Mouse (Mus musculus): Measurements from ENCODE around the gene Kcnmb1.

Gene Kcnmb1

DNA sequence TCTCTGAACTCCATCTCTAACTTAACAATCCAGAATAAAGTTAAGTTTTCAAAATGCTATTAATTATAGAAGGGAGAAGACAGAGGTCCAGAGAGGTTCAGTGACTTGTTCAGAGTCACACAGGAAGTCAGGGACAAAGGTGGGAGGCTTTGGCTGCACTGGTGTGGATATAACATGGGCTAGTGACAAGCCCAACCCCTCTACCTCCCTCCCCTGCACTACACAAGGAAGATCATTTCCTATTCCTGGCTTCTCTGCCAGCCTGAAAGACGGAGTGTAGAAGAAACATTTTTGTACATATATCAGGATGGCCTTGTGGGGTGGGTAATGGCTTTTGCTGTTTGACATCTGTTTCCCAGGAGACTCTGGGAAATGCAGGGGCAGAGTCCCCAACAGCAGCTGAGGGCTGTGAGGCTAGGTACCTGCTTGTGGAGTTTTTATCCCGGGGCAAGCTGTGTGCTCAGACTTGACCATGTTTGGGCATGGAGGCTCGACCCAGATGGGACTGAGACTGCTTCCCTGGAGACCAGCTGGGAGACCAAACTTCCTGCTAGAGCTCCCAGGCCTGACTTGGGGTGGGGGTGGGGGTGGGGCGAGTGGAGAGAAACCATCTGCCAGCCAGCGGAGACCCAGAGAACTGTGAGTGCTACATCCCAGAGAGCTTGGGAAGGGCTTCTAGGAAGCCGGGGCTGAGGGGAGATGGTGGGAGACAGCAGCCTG, at the start of gene Kcnmb1:
Gene Kcnmb1 (plus strand): TSS at position 326 of the 720 bp plus-strand sequence.
- peak; percentile 21 for DNase-seq (ENCODE audit: low read depth, low spot score)

DNA sequence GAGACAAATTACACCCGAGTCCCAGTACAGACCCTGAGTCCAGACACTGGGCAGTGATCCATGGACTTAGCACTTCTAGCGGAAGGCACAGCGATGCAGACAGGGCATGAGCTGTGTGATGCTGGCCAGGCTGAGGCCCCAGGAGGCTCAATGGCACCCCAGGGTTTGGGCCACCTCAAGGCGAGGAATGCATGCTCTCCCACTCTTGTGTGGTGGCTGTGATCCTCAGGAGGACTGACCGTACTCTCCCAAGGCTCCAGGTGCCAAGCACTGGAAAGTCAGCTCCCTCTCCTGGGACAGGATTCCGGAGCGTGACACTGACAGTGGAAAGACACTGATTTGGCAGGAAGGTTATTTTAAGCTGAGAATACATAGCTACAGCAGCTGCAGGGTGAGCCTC, 49.8 kb upstream of the Kcnmb1 start:
- DNase-seq (ENCODE audit: low read depth, low spot score): no peak

DNA sequence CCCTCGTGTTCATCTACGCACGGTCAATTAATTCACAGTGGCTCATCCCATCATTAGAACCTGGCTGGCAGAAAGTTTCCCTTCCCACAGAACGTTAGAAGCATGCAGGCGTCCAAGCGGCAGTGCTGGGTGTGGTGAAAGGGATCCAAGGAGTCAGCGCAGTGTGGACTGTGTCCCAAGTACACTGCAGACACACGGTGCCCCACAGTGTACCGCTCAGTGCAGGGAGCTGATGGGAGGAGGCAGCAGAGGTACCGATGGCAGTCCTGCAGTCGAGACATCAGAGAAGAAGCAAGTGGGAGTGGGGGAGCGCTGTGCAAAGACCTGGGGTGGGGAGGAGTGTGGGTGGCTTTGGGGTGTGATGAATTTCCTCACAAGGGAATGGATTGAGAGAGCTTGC, 48.6 kb upstream of the Kcnmb1 start:
- DNase-seq (ENCODE audit: low read depth, low spot score): no peak

DNA sequence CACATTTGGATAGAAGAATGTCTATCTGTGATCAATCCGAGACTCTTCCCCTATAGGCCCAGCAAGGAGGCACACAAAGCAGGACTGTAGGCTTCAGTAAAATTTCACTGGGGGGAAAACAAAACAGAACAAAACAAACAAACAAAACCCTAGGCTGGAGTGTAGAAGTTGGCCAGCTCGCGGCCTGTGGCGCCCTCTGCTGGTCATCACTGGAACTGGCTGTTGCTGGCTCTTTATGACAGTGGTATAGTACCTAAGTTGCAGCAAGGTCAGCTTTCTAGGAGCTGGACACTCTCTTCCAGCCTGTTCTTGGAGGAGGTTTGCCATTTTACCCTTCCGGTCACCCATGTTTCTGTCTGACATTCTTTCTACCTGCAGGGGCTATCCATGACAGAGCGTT, 45.2 kb upstream of the Kcnmb1 start:
- DNase-seq (ENCODE audit: low read depth, low spot score): peak; percentile 69

DNA sequence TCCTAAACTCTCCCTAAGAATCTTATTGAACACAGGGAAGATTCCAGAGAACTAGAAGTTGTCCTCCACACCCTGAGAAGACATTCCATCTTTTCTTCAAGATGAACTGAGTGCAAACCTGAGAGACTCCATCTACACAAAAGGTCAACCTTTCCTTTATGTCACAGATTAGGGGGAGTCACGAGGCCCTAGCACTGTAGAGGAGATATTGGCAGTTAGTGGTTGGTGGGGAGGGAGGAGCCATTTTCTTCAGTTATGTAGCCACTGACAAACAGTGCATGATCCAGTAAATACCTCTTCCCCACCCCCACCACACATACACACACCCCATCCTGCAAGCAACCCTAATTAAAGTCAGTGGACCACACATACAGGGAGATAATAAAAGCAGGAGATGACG, 44.4 kb upstream of the Kcnmb1 start:
- DNase-seq (ENCODE audit: low read depth, low spot score): no peak

DNA sequence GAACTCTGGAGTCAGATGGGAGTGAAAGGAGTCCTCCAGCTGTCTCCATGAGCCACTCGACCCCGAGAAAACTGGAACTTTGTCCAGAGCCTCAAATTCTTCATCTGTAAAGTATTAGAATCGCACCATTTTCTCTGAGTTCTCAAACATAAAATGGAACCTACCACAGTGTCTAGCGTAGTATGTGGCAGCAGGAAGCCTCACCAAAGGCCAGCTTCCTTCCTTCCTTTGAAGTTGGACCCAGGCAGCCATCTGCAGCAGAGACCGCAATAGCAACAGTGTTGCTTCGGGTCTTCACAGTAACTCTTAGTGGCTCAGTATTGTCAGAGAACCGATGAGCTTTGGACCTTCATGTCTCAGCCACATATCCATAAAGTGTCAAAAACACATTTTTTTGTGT, 43.0 kb upstream of the Kcnmb1 start:
- DNase-seq (ENCODE audit: low read depth, low spot score): no peak

DNA sequence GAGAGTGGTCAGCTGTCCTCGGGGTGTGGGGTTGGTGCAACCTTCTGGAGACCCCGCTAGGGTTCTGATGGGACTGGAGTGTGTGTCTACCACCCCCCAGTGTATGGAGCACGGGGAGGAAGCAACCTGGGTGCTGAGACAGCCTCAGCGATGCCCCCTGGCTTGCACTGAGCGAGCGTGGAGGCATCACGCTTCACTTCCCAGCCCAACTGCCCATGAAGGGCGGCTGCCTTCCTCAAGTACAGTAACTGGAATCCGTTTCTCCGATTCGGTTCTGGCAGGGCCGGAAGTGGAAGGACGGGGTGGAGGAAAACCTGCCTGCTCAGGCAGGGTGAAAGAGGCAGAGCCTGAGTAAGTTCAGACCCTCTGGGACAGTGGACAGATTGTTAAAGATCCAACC, 41.4 kb upstream of the Kcnmb1 start:
- DNase-seq (ENCODE audit: low read depth, low spot score): no peak

DNA sequence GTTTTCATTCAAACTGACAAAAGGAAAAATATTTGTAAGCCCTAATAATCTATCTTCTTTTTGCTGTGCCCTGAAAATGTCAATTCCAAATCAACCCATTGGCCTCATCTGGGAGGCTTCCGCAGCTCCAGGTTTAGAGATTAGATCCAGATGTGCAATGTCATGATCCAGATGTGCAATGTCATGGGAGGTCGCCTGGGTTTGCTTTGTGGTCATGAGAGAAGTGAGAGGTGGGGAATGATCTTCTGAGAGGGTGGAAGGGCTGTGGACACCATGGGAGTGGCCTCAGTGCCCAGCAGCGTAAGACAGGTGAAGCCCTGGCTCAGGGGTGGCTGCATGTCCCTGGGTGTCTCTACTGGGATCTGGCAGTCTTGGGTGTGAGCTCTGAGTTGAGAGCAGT, 39.8 kb upstream of the Kcnmb1 start:
- no peak for DNase-seq (ENCODE audit: low read depth, low spot score)

DNA sequence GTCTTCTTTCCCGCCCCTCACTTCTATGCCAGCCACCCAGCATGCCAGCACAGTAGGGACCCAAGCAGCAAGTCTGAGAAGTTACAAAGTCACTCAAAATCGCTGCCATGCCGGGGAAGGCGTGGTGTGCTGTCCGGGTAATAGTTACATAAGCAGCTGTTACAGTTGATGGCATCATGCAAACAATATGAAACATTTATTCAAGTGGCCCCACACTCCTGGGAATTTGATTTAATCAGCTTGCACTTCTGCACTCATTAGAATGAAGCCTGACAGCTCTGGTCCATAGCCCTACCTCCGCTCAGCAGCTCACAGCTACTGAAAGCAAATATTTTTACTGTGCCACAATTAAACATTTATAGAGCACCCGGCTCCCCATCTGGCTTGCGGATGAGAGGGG, 37.0 kb upstream of the Kcnmb1 start:
- DNase-seq (ENCODE audit: low read depth, low spot score): no peak

DNA sequence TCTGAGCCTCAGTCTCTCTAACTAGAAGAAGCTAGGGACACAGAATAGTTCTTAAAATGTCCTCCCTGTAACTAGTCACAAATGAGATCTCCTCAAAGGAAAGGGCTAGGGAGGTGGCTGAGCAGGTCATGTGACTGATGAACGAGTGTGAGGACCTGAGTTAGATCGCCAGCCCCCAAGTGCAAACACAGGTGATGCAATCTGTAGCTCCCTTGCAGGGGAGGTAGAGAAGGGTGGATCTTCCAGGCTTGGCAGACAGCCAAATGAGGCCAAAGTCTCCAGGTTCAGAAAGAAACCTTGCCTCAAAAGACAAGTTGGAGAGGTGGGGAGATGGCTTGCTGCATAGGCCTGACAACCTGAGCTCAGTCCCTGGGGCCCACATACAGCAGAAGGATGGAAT, 36.3 kb upstream of the Kcnmb1 start:
- no peak for DNase-seq (ENCODE audit: low read depth, low spot score)

DNA sequence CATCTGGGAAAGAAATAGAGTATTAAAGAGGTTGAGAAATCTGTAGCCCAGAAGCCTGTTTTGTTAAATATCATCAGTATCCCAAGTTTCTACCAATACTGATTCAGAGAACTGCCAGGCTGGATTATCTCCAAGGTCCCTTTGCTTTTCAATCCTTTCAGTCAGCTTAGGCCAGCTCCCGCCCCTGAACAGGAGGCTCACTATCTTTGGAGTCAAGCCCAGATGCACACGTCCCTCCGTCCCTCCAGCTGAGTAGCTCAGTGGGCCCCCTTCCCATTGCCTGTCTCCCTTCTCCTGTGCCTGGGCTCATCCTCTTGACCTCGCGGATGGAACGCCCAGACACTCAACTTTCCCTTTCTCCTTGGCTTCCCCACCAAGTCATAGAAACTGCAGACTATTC, 35.5 kb upstream of the Kcnmb1 start:
- no peak for DNase-seq (ENCODE audit: low read depth, low spot score)

DNA sequence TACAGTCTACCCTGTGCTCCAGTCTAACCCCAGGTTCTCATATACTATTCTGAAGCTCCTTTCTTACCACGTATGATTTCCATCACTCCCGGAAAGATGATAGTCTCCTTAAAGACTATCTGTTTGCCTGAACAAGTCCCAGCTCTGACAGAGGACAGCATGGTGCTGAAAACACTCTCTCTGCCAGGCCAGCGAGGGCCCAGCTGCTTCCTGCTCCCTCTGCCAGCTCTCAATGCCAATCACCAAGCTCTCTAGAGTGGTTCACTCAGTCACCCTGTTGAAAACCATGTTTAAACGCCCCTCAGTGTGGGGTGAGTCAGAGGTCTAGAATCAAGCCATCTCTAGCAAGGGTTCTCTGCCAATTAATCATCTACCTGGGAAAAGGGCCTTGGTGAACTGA, 35.0 kb upstream of the Kcnmb1 start:
- no peak for DNase-seq (ENCODE audit: low read depth, low spot score)

DNA sequence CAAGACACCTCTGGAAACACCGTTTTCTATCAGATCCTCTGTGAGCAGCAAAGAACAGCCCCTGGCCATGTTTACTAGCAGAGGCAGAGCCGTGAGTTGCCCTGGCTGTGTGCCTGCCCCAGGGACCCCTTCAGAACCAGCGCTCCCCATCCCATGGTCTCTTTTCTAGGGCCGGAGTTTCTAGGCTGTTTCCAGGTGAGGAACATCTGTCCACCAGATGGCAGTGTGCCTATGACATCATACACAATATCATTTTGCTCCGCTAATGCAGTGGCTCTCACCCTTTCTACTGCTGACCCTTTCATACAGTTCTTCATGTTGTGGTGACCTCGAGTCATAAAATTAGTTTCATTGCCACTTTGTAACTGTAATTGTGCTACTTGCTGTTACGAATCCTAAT, 34.2 kb upstream of the Kcnmb1 start:
- peak; percentile 74 for DNase-seq (ENCODE audit: low read depth, low spot score)

DNA sequence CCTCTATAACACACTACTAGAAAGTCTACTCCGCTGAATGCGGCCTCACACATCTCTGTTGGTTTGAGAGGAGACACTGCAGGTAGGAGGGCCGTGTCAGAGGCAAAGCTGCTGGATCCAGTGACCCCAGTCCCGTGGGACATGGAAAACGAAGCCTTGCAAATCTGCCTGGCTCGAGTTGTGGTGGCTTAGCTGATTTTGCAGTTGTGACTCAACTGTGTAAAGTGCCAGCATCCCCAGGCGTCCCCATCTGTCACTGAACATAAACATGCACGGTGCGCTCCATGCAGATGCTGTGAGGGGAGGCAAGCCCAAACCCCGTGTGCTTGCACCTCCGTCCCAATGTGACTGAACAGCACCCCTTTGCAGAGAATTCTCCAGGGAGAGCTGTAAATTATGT, 33.4 kb upstream of the Kcnmb1 start:
- no peak for DNase-seq (ENCODE audit: low read depth, low spot score)

DNA sequence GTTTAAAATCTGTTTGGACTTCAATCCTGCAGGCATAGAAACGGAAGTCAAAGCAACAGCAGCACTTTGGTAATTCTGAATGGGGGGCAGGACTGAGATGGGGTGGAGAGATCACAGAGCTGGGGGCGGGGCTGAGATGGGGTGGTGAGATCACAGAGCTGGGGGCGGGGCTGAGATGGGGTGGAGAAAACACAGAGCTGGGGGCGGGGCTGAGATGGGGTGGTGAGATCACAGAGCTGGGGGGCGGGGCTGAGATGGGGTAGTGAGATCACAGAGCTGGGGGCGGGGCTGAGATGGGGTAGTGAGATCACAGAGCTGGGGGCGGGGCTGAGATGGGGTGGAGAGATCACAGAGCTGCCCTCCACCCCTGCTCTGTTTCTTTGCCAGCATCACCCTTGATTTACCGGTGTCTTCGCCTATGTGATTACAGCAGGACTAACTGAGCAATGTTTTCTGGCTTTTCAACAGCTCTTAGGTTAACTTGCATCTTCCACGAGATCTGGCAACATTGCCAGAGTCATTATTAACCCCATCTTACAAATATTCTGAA, 30.9 kb upstream of the Kcnmb1 start:
- DNase-seq (ENCODE audit: low read depth, low spot score): peak; percentile 58

DNA sequence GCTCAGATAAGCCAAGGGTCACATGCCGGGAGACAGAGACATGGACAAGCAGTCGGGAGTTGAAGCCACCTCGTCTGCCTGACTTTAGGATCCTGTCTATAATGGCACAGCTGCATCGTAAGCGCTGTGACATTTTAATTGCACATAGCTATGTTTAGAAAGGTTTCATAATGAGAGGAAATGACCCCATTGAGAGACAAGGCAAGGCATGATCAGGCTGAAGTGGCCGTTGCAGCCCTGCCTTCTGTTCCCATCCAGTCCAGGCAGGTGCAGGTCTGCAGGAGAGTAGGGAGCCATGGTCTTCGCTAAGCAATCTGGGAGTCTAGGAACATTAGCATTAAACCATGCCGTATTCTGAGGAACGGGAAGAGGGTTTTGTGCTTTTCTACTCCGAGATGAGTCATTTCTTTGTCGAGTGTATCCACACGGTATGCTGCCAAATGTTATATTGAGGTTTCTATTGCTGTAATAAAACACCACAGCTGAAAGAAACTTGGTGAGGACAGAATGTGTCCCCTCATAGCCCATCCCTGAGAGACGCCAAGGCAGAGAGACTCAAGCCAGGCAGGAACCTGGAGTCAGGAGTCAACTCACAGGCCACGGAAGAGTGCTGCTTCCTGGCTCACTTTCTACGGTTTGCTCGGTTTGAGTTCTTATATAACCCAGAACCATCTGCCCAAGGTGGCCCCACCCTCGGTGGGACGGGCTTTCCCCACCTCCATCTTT, 30.3 kb upstream of the Kcnmb1 start:
- no peak for DNase-seq (ENCODE audit: low read depth, low spot score)

DNA sequence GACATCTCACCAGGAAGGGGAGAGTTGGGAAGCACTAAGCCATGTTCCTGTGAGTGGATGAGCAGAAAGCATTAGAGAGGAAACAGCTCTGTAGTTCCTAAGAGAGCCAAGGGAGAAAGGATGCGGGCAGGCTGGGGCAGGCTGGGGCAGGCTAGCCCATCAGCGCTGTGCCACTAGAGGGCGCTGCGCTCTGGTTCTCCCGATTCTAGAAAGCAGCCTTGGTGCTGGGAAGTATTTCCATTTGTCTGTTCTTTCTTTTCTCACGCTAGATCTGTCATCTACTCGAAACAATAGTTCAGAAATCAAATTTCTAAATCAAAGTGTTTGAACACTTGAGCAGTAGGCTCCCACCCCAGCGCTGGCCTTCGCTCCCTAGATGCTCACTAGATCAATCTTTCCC, 28.5 kb upstream of the Kcnmb1 start:
- DNase-seq (ENCODE audit: low read depth, low spot score): no peak

DNA sequence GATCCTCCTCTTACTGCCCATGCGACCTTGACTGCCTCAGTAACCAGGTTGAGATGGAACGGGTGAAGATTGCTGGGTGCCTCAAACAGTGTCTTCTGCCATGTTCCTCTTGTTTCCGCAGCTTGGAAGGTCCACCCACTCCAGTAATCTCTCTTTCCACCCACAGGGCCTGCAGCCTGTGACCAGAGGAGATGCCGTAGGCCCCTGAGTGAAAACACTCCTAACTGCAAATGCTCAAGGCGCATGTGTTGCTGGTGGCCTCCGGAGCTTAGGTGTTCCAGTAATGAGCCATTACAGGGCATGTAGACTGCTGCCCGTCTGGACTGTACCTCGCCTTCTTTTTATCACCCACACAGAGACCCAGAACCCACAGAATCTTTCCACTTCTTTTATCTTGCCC, 25.2 kb upstream of the Kcnmb1 start:
- DNase-seq (ENCODE audit: low read depth, low spot score): no peak

DNA sequence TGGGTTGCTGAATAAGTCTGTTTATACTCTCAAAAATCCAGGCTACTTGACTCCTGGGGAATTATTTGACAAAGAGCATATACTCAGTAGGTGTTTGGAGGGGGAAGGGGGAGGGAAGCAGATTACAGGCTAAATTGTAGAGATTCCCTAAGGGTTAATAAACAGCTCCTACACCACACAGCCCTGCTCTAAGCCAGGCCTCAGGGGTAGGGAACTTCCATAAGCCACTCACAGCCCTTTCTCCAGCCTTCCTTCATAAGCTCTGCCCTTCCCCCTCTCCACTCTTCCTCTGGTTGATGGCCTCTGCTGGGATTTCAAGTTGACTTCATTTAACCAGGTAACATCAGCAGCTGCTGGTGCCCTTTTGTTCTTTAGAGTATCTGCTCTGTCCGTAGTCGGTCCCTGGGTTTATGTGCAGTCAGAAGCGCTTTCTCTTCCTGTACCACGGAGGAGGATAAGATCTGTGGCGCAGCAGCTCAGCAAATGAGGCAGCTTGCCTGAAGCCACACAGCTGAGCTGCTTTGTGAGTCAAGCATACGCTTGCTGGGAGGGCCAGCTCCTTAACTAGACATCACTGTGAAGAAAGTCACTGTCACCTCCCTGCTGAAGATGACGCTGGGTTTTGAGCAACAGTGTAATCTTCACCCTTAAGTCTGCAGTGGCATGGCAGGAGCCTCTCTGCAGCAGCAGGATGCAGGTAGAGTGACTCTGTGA, 24.1 kb upstream of the Kcnmb1 start:
- no peak for DNase-seq (ENCODE audit: low read depth, low spot score)

DNA sequence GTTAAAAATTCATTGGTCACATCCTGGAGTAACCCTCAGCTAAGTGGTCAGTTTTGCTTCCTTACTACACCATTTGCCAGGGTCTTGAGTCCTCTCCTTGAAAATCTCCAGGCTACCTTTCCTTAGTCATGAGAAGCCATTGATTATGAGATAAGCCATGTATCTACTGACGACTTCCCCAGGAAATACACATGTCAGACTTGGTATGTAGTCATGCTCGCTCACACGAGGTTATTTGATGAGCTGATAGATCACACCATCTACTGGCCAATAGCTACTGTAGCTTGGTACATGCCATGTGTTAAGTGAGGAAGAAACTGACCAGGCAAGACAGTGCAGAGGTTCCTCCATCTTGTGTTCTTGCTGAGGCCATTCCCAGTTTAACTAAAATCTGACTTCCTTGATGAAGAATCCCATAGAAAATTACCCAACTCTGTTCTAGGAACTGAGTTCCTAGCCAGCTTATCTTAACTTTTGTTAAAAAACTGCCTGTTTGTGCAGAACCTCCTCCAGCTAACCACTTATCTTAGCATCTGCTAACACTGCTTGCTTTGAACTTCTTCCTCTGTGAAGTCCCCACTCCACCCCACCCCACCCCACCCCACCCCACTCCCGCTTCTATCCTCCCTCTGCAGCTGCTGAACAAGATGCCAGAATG, 23.2 kb upstream of the Kcnmb1 start:
- DNase-seq (ENCODE audit: low read depth, low spot score): no peak

DNA sequence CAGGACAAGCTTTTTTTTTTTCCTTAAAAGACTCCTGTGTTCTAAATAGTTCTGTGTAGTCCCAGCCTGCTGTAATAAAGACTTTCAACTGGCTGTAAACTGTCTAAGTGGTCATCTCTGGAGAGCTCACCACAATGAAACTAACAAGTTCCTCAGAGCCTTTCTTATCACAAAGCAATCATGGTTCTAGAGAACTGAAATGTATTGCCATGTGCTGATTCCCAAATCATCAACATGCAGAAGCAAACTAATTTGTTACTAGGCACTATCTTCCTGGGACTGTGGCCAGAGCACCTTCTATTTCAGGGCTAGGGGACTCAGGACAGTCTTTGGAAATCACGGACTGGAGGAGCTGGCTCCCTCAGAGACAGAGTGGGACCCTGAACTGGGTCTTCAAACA, 19.2 kb upstream of the Kcnmb1 start:
- DNase-seq (ENCODE audit: low read depth, low spot score): no peak
